Mouse (Mus musculus) liver, embryonic 14.5 days (tissue): Measurements from ENCODE around the gene Iqcn. TPM values are rescaled to one million over a fixed set of nuclear protein-coding genes. Genes with fewer than 3 reads are reported as not detected.
A peak's percentile ranks its signal among the peaks of the same experiment; 100 is the strongest.

Experiments
- ATAC-seq: fragments of 200-750 bp; cut with Nextera tagmentation; 2 replicates; pipeline ENCODE4 v1.8.0; 2017; ENCODE audit warnings: moderate number of reproducible peaks, mild to moderate bottlenecking, moderate library complexity; ENCODE audit not compliant: insufficient read depth
- DNase-seq, 3 experiments: peaks; one replicate each; pipeline ENCODE4 v3.0.0-alpha.2; 2012 to 2013; ENCODE audit warnings: low read depth in 3 of 3, low spot score in 3 of 3
- H3K27ac ChIP-seq: fragments of 300-500 bp; sonication (generic); 2 replicates; pipeline ENCODE4 v1.5.1; 2014; ENCODE audit warnings: moderate library complexity, mild to moderate bottlenecking, control low read depth, inconsistent platforms
- H3K27me3 ChIP-seq: fragments of 300-500 bp; sonication (generic); 2 replicates; pipeline ENCODE4 v1.6.1; 2014; ENCODE audit warnings: mild to moderate bottlenecking, low read length, moderate library complexity; ENCODE audit not compliant: control insufficient read depth, insufficient read depth
- H3K36me3 ChIP-seq: fragments of 300-500 bp; sonication (generic); replicated peaks from 2 replicates; pipeline ENCODE4 v1.6.1; 2014; ENCODE audit warnings: low read depth; ENCODE audit not compliant: control insufficient read depth, insufficient read depth
- H3K4me1 ChIP-seq, 2 experiments: fragments of 200-500 bp in 1 of 2; fragments of 300-500 bp in 1 of 2; sonication (generic) in 1 of 2; replicated peaks; 2 replicates each; pipeline ENCODE4 v1.6.1; 2012 to 2014; ENCODE audit warnings: antibody characterized with exemption in 1 of 2, inconsistent platforms in 1 of 2, low read length in 1 of 2; ENCODE audit not compliant: control insufficient read depth in 2 of 2, insufficient read depth in 2 of 2
- H3K4me2 ChIP-seq: fragments of 300-500 bp; sonication (generic); 2 replicates; pipeline ENCODE4 v1.6.1; 2014; ENCODE audit warnings: low read depth, mild to moderate bottlenecking, control low read depth, moderate library complexity
- H3K4me3 ChIP-seq, 2 experiments: fragments of 200-500 bp in 1 of 2; fragments of 300-500 bp in 1 of 2; sonication (generic) in 1 of 2; 2 replicates each; pipeline ENCODE4 v1.5.1; 2012 to 2014; ENCODE audit warnings: low read depth in 2 of 2, low read length in 2 of 2, mild to moderate bottlenecking in 2 of 2, control low read depth in 1 of 2, inconsistent platforms in 1 of 2, moderate library complexity in 1 of 2; ENCODE audit not compliant: insufficient read depth in 1 of 2
- H3K9ac ChIP-seq: fragments of 300-500 bp; sonication (generic); replicated peaks from 2 replicates; pipeline ENCODE4 v1.6.1; 2014; ENCODE audit warnings: mild to moderate bottlenecking, control low read depth, moderate library complexity
- H3K9me3 ChIP-seq: fragments of 300-500 bp; sonication (generic); 2 replicates; pipeline ENCODE4 v1.6.1; 2016; ENCODE audit warnings: low read length, mixed read lengths; ENCODE audit not compliant: control insufficient read depth
- CTCF ChIP-seq: IDR thresholded peaks from 2 replicates; pipeline ENCODE4 v1.5.1; 2016; ENCODE audit warnings: antibody characterized with exemption, low read depth, control low read depth
- EP300 ChIP-seq: IDR thresholded peaks from 2 replicates; pipeline ENCODE4 v1.6.1; 2016; ENCODE audit warnings: antibody characterized with exemption, low read depth
- WGBS: fragments of 180-500 bp; shearing (Covaris S2); extraction: QIAGEN DNeasy Blood & Tissue Kit; methylation state at CpG from one replicate; pipeline ENCODE4 v1.1.7; 2014; ENCODE audit not compliant: insufficient replicate concordance; 5-methylcytosine and 5-hydroxymethylcytosine counted together
- polyA plus RNA-seq, 2 experiments: library from polyadenylated mRNA; depleted of rRNA in 1 of 2; stranded (reverse) in 1 of 2; unstranded in 1 of 2; fragments of >200 nt; fragmentation: Nextera tagmentation in 1 of 2; extraction: Ambion mirVana in 1 of 2; gene quantifications; 2 replicates each; pipeline versions ENCODE4 v1.2.1 to v1.2.3; 2012 to 2014

Gene Iqcn
- polyA plus RNA-seq, 2 experiments, result not detected

- no peak overlapping the region for H3K27ac ChIP-seq
Measured at GRCm38 (mm10) chr8:70678679-70679078, 24.6 kb upstream of the Iqcn start.

GRCm38 (mm10) chr8:70679404-70679803 is 23.9 kb upstream of the Iqcn start:
- TF ChIP-seq CTCF (no peak), EP300 (no peak)
- Histone ChIP-seq H3K4me1 (peaks cover 35 to 38% of the 10 kb centered on the region in 2 experiments), H3K4me2 (no peak overlapping the region), H3K9ac (no peak overlapping the region), H3K27me3 (no peaks in the 10 kb centered on the region), H3K36me3 (peaks cover 9% of the 10 kb centered on the region), H3K4me3 (no peak overlapping the region), H3K9me3 (no peaks in the 10 kb centered on the region), H3K27ac (no peak overlapping the region)
- DNase-seq (no peak), ATAC-seq (no peak)
- WGBS, result 81% methylated on average over 4 of the region's 4 CpGs

More at GRCm38 (mm10) chr8:70678679-70679078, 24.6 kb upstream of the Iqcn start:
- H3K9me3 ChIP-seq, result no peaks in the 10 kb centered on the region
- ATAC-seq, result no peak
- H3K9ac ChIP-seq, result no peak overlapping the region
- H3K27me3 ChIP-seq, result no peaks in the 10 kb centered on the region
- no peak overlapping the region for H3K4me2 ChIP-seq
- DNase-seq, result no peak
- H3K4me1 ChIP-seq, result peaks cover 42 to 45% of the 10 kb centered on the region in 2 experiments
- peaks cover 9% of the 10 kb centered on the region for H3K36me3 ChIP-seq
- TF ChIP-seq EP300, result no peak
- no peak for TF ChIP-seq CTCF
- H3K4me3 ChIP-seq, result no peak overlapping the region

GRCm38 (mm10) chr8:70680039-70680438 is 23.2 kb upstream of the Iqcn start:
- DNase-seq (no peak), ATAC-seq (no peak)
- WGBS, result 91% methylated on average over 3 of the region's 3 CpGs
- H3K9me3 ChIP-seq, result no peaks in the 10 kb centered on the region
- TF ChIP-seq CTCF (no peak), EP300 (no peak)
- H3K36me3 ChIP-seq, result peaks cover 9% of the 10 kb centered on the region
- no peak overlapping the region for H3K9ac ChIP-seq
- no peak overlapping the region for H3K4me3 ChIP-seq
- H3K27ac ChIP-seq, result no peak overlapping the region
- peaks cover 28 to 31% of the 10 kb centered on the region in 2 experiments for H3K4me1 ChIP-seq
- H3K27me3 ChIP-seq, result no peaks in the 10 kb centered on the region
- no peak overlapping the region for H3K4me2 ChIP-seq

- ATAC-seq (no peak), DNase-seq (no peak)
- H3K4me1 ChIP-seq, result peaks cover 20 to 23% of the 10 kb centered on the region in 2 experiments
- H3K9ac ChIP-seq, result no peak overlapping the region
- no peak overlapping the region for H3K4me3 ChIP-seq
- 42% methylated on average over 3 of the region's 3 CpGs for WGBS
- TF ChIP-seq CTCF, result no peak
- no peak for TF ChIP-seq EP300
- H3K36me3 ChIP-seq, result peaks cover 9% of the 10 kb centered on the region
- no peak overlapping the region for H3K4me2 ChIP-seq
- no peak overlapping the region for H3K27ac ChIP-seq
- H3K27me3 ChIP-seq, result no peaks in the 10 kb centered on the region
- H3K9me3 ChIP-seq, result no peaks in the 10 kb centered on the region
Measured at GRCm38 (mm10) chr8:70681410-70681809, 21.8 kb upstream of the Iqcn start.

GRCm38 (mm10) chr8:70682193-70682592 is 21.1 kb upstream of the Iqcn start:
- no peak overlapping the region for H3K4me3 ChIP-seq
- no peak overlapping the region for H3K27ac ChIP-seq
- DNase-seq, result no peak
- H3K36me3 ChIP-seq, result peaks cover 6% of the 10 kb centered on the region
- H3K9ac ChIP-seq, result no peak overlapping the region
- no peaks in the 10 kb centered on the region for H3K9me3 ChIP-seq
- WGBS, result 14% methylated on average over 19 of the region's 19 CpGs
- TF ChIP-seq CTCF (peak; percentile 26; the same call in 1 of the 2 replicates), EP300 (no peak)
- H3K4me1 ChIP-seq, result peaks cover 17 to 19% of the 10 kb centered on the region in 2 experiments
- no peaks in the 10 kb centered on the region for H3K27me3 ChIP-seq
- peak overlapping the region; percentile 30; the same call in 1 of the 2 replicates for H3K4me2 ChIP-seq
- no peak for ATAC-seq
